Mouse (Mus musculus): ENCODE measurements around the gene Fau. TPM values are rescaled to one million over a fixed set of nuclear protein-coding genes. Genes with fewer than 3 reads are reported as not detected.
A peak's percentile ranks its signal among the peaks of the same experiment; 100 is the strongest.

Fau gene
- polyA plus RNA-seq (2014; fragmentation: Nextera tagmentation; extraction: Ambion mirVana), result 894 and 914 TPM in 2 replicates

DNA sequence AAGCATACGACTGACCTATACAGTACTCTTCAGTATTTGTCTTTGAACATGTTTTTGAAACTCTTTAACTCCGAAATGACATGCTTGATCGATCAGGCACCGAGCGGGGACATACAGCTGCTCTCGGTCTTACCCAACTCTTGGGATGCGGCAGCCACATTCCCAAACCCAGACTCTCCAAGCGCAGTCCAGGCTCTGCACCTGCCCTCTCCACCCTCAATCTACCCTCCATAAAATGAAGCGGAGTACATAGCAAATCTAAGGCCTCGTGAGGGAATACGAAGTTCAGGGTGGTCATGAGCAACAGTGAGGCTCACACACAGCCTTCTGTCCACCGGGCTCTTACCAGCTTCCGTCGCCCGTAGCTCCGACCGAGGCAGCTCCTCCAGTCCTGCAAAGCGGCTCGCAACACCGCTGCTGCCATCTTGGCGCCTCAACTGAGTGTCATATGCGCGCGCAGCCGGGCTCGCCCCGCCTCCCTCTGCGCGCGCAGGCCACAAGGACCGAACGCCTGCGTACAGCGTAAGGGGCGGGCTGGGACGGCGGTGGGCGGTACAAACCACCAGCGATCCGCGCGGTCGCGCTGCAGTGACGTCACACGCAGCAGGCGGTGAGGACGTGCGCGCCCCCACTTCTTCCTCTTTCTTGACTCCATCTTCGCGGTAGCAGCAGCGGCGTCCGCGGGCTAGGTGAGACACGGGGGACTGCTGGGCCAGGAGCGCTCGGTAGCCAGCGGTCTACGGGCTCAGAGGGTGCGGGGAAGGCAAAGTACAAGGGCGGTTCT lies at the start of gene Fau, which contains the start of gene Mrpl49:
Gene Fau (plus strand): TSS at position 532 of the 784 bp plus-strand sequence.
Gene Mrpl49 (minus strand): TSS at position 473 of the 784 bp plus-strand sequence.
- peak within 1 kb of the TSS; percentile 80 for H3K4me2 ChIP-seq (ENCODE audit: low read depth, severe bottlenecking)
- H3K27me3 ChIP-seq (ENCODE audit: control insufficient read depth, insufficient read depth, low read length), result no peaks in the 10 kb centered on the region
- peak within 1 kb of the TSS; percentile 85 for H3K9ac ChIP-seq (ENCODE audit: low read length)
- peak within 1 kb of the TSS; percentile 83 for H3K4me3 ChIP-seq (ENCODE audit: low read depth, low read length)
- no peaks in the 10 kb centered on the region for H3K9me3 ChIP-seq (ENCODE audit: control insufficient read depth, low read length)
- H3K36me3 ChIP-seq (ENCODE audit: control insufficient read depth, insufficient read depth, low read length), result peaks cover 11% of the 10 kb centered on the region; the same call in 1 of the 2 replicates
- peaks cover 13% of the 10 kb centered on the region for H3K4me1 ChIP-seq (ENCODE audit: control insufficient read depth, insufficient read depth, low read length)
- H3K27ac ChIP-seq (replicated peaks; ENCODE audit: low read depth, low read length), result peak within 1 kb of the TSS; percentile 45; the same call in 1 of the 2 replicates
- DNase-seq (ENCODE audit: low spot score) (peak; percentile 99), ATAC-seq (ENCODE audit: insufficient number of reproducible peaks, low FRiP score, low TSS enrichment, low read depth) (peak; percentile 83)
- WGBS, result under 1% methylated on average over 63 of the region's 63 CpGs

DNA sequence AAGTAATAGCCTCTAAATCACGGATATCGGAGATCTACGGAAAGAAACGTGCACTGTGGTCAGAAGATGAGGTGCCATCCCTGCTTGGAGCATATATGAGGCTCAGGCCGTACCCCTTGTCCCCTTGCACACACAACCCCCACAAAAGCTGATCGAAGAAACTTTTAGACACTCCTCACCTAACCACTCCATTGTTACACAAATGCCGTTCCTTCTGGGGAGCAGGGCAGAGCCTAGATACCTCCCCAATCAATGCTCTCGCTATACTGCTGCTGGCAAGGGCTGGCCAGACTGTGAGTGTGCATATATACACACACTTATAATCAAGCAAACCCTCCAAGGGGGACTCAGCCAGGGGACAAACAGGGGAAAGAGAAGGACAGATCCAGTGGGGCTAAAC lies 48.5 kb upstream of the Fau start:
- Histone ChIP-seq H3K4me3 (ENCODE audit: low read depth, low read length) (no peak overlapping the region), H3K9ac (ENCODE audit: low read length) (no peak overlapping the region), H3K27ac (replicated peaks; ENCODE audit: low read depth, low read length) (no peak overlapping the region), H3K27me3 (ENCODE audit: control insufficient read depth, insufficient read depth, low read length) (no peaks in the 10 kb centered on the region), H3K9me3 (ENCODE audit: control insufficient read depth, low read length) (no peaks in the 10 kb centered on the region), H3K4me2 (ENCODE audit: low read depth, severe bottlenecking) (no peak overlapping the region), H3K4me1 (ENCODE audit: control insufficient read depth, insufficient read depth, low read length) (no peaks in the 10 kb centered on the region; the same call in 1 of the 2 replicates), H3K36me3 (ENCODE audit: control insufficient read depth, insufficient read depth, low read length) (no peaks in the 10 kb centered on the region)
- no peak for ATAC-seq (ENCODE audit: insufficient number of reproducible peaks, low FRiP score, low TSS enrichment, low read depth)
- WGBS, result 77% methylated on average over 8 of the region's 8 CpGs
- DNase-seq (ENCODE audit: low spot score), result no peak

DNA sequence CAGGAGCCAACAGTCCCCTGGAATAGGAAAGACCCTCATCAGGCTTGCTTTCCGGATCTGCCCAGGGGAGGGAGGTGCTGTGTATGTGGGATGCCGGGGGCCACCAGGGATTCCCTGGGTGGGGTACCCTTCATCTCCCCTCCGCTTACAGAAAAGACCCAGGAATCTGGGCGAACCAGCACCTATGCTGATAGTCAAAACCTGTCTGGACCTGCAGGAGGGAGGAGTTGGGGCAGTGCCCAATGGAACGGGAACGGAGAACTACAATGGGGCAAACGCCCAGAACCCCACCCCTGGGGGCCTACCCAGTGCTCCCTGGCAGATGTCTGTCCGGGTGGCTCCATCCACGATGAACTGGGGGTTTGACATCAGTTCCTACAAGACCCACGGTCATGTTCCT lies 44.0 kb upstream of the Fau start:
- no peak overlapping the region for H3K4me2 ChIP-seq (ENCODE audit: low read depth, severe bottlenecking)
- no peak for ATAC-seq (ENCODE audit: insufficient number of reproducible peaks, low FRiP score, low TSS enrichment, low read depth)
- H3K4me3 ChIP-seq (ENCODE audit: low read depth, low read length), result no peak overlapping the region
- H3K4me1 ChIP-seq (ENCODE audit: control insufficient read depth, insufficient read depth, low read length), result peaks cover 4% of the 10 kb centered on the region; the same call in 1 of the 2 replicates
- H3K9me3 ChIP-seq (ENCODE audit: control insufficient read depth, low read length), result no peaks in the 10 kb centered on the region
- no peaks in the 10 kb centered on the region for H3K36me3 ChIP-seq (ENCODE audit: control insufficient read depth, insufficient read depth, low read length)
- DNase-seq (ENCODE audit: low spot score), result no peak
- H3K27me3 ChIP-seq (ENCODE audit: control insufficient read depth, insufficient read depth, low read length), result peaks cover 8% of the 10 kb centered on the region; the same call in 1 of the 2 replicates
- no peak overlapping the region for H3K27ac ChIP-seq (replicated peaks; ENCODE audit: low read depth, low read length)
- no peak overlapping the region for H3K9ac ChIP-seq (ENCODE audit: low read length)
- 84% methylated on average over 10 of the region's 10 CpGs for WGBS

DNA sequence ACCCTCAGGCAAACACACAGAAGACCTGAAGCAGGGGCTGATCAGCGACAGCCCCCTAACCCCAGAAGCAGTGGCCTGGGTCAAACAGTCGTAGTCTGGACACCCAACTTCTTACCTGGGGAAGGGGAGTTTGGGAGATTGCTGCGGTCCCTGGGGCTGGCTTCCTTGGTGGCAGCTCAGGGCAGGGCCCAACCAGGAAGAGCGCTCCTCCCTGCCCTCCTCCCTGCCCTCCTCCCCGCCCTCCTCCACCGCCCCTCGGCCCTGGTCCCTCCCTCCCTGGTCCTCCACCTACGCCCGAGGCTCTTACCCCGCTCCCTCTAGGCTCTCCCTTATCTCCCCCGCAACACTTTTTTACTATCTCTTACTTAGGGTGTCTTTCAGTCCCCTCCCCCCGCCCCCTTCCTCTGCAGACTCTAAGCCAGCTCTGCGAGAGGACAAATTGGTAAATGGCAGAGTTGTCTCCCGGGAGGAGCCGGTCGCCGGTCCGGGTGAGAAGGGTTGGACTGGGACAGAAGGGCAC lies 42.6 kb upstream of the Fau start:
- H3K4me2 ChIP-seq (ENCODE audit: low read depth, severe bottlenecking), result peak overlapping the region; percentile 85
- peak overlapping the region; percentile 42 for H3K4me3 ChIP-seq (ENCODE audit: low read depth, low read length)
- H3K9ac ChIP-seq (ENCODE audit: low read length), result peak overlapping the region; percentile 63
- 2% methylated on average over 16 of the region's 18 CpGs for WGBS
- ATAC-seq (ENCODE audit: insufficient number of reproducible peaks, low FRiP score, low TSS enrichment, low read depth), result peak; percentile 23
- H3K27ac ChIP-seq (replicated peaks; ENCODE audit: low read depth, low read length), result no peak overlapping the region
- H3K36me3 ChIP-seq (ENCODE audit: control insufficient read depth, insufficient read depth, low read length), result no peaks in the 10 kb centered on the region
- H3K9me3 ChIP-seq (ENCODE audit: control insufficient read depth, low read length), result no peaks in the 10 kb centered on the region
- peaks cover 8% of the 10 kb centered on the region; the same call in 1 of the 2 replicates for H3K27me3 ChIP-seq (ENCODE audit: control insufficient read depth, insufficient read depth, low read length)
- H3K4me1 ChIP-seq (ENCODE audit: control insufficient read depth, insufficient read depth, low read length), result peaks cover 4% of the 10 kb centered on the region; the same call in 1 of the 2 replicates
- peak; percentile 48 for DNase-seq (ENCODE audit: low spot score)

DNA sequence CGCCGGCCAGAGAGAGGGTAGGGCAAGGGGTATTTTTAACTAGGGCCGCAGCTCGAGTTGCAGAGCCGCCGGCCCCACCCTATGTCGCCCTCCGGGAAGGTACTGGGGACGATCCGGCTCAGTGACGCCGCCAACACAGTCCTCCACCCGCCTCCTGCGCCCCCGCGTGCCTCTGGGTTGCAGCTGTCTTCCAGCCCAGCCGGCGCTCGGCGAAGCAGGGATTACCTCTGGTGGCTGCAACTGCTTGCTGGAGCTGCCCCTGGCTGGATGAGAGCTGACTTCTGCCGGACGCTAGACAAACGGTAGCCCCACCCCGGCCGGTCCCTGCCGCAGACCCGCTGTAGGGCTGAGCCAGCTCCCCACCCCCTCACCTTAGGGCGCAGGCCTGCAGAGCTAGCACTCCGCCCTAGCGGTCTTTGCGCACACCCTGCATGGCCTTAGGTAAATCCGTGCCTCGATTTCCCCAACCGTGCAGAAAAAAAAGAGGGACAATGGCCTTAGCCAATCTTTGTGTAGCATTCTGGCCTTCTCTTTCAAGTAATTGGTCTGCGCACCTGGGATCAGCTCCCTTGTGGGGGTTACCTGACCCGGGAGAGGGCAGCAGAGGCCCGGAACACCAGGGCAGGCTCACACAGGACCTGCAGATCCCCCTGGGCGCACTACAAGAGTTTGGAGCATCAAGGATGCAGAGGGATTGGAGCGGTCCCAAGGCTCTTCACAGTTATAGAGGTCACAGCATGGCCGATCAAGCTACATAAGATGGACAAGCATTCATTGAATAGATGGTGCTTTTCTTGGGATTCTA lies 41.9 kb upstream of the Fau start, which contains the start of gene Capn1:
Gene Capn1 (minus strand): TSS at position 387 of the 805 bp plus-strand sequence.
- DNase-seq (ENCODE audit: low spot score) (peak; percentile 82), ATAC-seq (ENCODE audit: insufficient number of reproducible peaks, low FRiP score, low TSS enrichment, low read depth) (peak; percentile 76)
- H3K4me1 ChIP-seq (ENCODE audit: control insufficient read depth, insufficient read depth, low read length), result peaks cover 4% of the 10 kb centered on the region; the same call in 1 of the 2 replicates
- H3K4me2 ChIP-seq (ENCODE audit: low read depth, severe bottlenecking), result peak within 1 kb of the TSS; percentile 85
- H3K4me3 ChIP-seq (ENCODE audit: low read depth, low read length), result peak within 1 kb of the TSS; percentile 42
- H3K9me3 ChIP-seq (ENCODE audit: control insufficient read depth, low read length), result no peaks in the 10 kb centered on the region
- peak within 1 kb of the TSS; percentile 63 for H3K9ac ChIP-seq (ENCODE audit: low read length)
- WGBS, result 2% methylated on average over 40 of the region's 40 CpGs
- peaks cover 8% of the 10 kb centered on the region; the same call in 1 of the 2 replicates for H3K27me3 ChIP-seq (ENCODE audit: control insufficient read depth, insufficient read depth, low read length)
- no peak within 1 kb of the TSS for H3K27ac ChIP-seq (replicated peaks; ENCODE audit: low read depth, low read length)
- no peaks in the 10 kb centered on the region for H3K36me3 ChIP-seq (ENCODE audit: control insufficient read depth, insufficient read depth, low read length)

DNA sequence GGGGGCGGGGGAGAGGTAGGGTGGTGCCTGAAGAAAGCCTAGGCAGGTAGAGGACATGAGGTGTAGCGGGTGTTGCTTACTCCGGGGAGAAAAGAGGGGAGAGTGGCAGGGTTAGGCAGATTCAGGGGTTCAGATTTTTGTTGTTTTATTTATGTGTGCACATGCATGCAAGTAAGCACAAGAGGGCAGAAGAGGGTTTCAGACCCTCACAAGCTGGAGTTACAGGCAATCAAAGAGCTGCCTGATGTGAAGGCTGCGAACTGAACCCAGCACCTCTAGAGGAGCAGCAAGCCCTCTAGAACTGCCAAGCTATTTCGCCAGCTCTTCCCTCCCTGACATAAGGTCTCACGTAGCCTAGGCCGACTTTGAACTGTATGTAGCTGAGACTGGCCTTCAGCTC lies 41.1 kb upstream of the Fau start:
- ATAC-seq (ENCODE audit: insufficient number of reproducible peaks, low FRiP score, low TSS enrichment, low read depth) (no peak), DNase-seq (ENCODE audit: low spot score) (peak; percentile 32)
- Histone ChIP-seq H3K9me3 (ENCODE audit: control insufficient read depth, low read length) (no peaks in the 10 kb centered on the region), H3K4me2 (ENCODE audit: low read depth, severe bottlenecking) (no peak overlapping the region), H3K36me3 (ENCODE audit: control insufficient read depth, insufficient read depth, low read length) (no peaks in the 10 kb centered on the region), H3K4me3 (ENCODE audit: low read depth, low read length) (no peak overlapping the region), H3K27me3 (ENCODE audit: control insufficient read depth, insufficient read depth, low read length) (peaks cover 8% of the 10 kb centered on the region; the same call in 1 of the 2 replicates), H3K9ac (ENCODE audit: low read length) (no peak overlapping the region; the same call in 1 of the 2 replicates), H3K27ac (replicated peaks; ENCODE audit: low read depth, low read length) (no peak overlapping the region), H3K4me1 (ENCODE audit: control insufficient read depth, insufficient read depth, low read length) (peaks cover 4% of the 10 kb centered on the region; the same call in 1 of the 2 replicates)
- 34% methylated on average over 7 of the region's 7 CpGs for WGBS

DNA sequence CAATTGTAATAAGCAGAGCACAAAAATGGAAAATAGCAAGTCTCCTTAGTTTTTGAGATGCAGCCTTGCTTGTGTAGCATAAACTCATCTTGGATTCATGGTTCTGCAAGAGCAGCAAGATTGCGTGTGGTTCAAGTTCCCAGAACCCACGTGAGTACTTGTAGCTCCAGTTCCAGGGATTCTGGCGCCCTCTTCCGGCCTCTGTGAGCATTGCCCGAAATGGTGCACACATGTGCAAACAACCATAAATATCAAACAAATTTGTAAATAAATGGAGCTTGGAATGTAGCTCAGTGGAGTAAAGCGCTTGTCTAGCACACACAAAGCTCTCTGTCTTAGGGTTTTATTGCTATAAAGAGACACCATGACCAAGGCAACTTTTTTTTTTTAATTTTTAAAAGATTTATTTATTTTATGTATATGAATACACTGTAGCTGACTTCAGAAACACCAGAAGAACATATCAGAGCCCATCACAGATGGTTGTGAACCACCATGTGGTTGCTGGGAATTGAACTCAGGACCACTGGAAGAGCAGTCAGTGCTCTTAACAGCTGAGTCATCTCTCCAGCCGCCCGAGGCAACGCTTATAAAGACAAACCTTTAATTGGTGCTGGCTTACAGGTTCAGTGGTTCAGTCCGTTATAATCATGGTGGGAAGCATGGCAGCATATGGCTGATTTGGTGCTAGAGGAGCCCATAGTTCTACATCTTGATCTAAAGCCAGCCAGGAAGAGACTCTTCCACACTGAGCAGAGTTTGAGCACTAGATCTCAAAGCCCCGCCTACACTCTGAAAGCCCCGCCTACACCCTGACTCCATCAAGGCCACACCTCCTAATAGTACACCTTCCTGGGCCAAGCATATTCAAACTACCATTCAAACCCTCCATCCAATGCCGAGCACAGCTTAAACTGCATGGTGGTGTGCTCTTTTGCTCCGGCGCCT lies 39.2 kb upstream of the Fau start:
- Histone ChIP-seq H3K27ac (replicated peaks; ENCODE audit: low read depth, low read length) (no peak overlapping the region), H3K36me3 (ENCODE audit: control insufficient read depth, insufficient read depth, low read length) (no peaks in the 10 kb centered on the region), H3K9ac (ENCODE audit: low read length) (no peak overlapping the region), H3K4me1 (ENCODE audit: control insufficient read depth, insufficient read depth, low read length) (peaks cover 4% of the 10 kb centered on the region; the same call in 1 of the 2 replicates), H3K9me3 (ENCODE audit: control insufficient read depth, low read length) (no peaks in the 10 kb centered on the region), H3K4me3 (ENCODE audit: low read depth, low read length) (no peak overlapping the region), H3K27me3 (ENCODE audit: control insufficient read depth, insufficient read depth, low read length) (peaks cover 8% of the 10 kb centered on the region; the same call in 1 of the 2 replicates), H3K4me2 (ENCODE audit: low read depth, severe bottlenecking) (no peak overlapping the region)
- DNase-seq (ENCODE audit: low spot score) (peak; percentile 92), ATAC-seq (ENCODE audit: insufficient number of reproducible peaks, low FRiP score, low TSS enrichment, low read depth) (no peak)
- 28% methylated on average over 15 of the region's 15 CpGs for WGBS

Data from limb, embryonic 11.5 days (tissue).